Mouse (Mus musculus): Measurements from ENCODE around the gene Dynll2. TPM values are rescaled to one million over a fixed set of nuclear protein-coding genes. Genes with fewer than 3 reads are reported as not detected.

Dynll2 gene
- polyA plus RNA-seq, 1 experiment from 2014 or later: 20.4 TPM

GRCm38 (mm10) chr11:87965293-87965692 lies 22.0 kb downstream of the Dynll2 start:
- Histone ChIP-seq H3K4me1 (replicated peaks; ENCODE audit: control insufficient read depth, insufficient read depth, low read length) (no peaks in the 10 kb centered on the region), H3K4me3 (ENCODE audit: low read depth, low read length) (no peak overlapping the region), H3K4me2 (ENCODE audit: low read length) (no peak overlapping the region), H3K9me3 (ENCODE audit: control insufficient read depth, low read length) (no peaks in the 10 kb centered on the region), H3K27ac (ENCODE audit: low read depth) (no peak overlapping the region), H3K9ac (ENCODE audit: low read length) (no peak overlapping the region), H3K27me3 (replicated peaks; ENCODE audit: control insufficient read depth, insufficient read depth, low read length) (no peaks in the 10 kb centered on the region), H3K36me3 (ENCODE audit: control insufficient read depth, insufficient read depth, low read length) (no peaks in the 10 kb centered on the region)
- ATAC-seq (replicated peaks; ENCODE audit: low FRiP score, low TSS enrichment, low read depth) (no peak), DNase-seq (ENCODE audit: low spot score) (no peak)
- 56% methylated on average over 3 of the region's 3 CpGs for WGBS

- peak; percentile 76 for DNase-seq (ENCODE audit: low spot score)
- WGBS: 32% methylated on average over 7 of the region's 7 CpGs
These were observed 30.3 kb downstream of the Dynll2 start for GRCm38 (mm10) chr11:87957066-87957465.

GRCm38 (mm10) chr11:87955144-87955543 lies 32.2 kb downstream of the Dynll2 start:
- ATAC-seq (replicated peaks; ENCODE audit: low FRiP score, low TSS enrichment, low read depth) (no peak), DNase-seq (ENCODE audit: low spot score) (no peak)
- WGBS: 12% methylated on average over 1 of the region's 1 CpGs

More at GRCm38 (mm10) chr11:87957066-87957465, 30.3 kb downstream of the Dynll2 start:
- no peak overlapping the region for H3K4me3 ChIP-seq (ENCODE audit: low read depth, low read length)
- no peak overlapping the region for H3K4me2 ChIP-seq (ENCODE audit: low read length)
- H3K27me3 ChIP-seq (replicated peaks; ENCODE audit: control insufficient read depth, insufficient read depth, low read length): no peaks in the 10 kb centered on the region
- no peak for ATAC-seq (replicated peaks; ENCODE audit: low FRiP score, low TSS enrichment, low read depth)
- no peaks in the 10 kb centered on the region for H3K9me3 ChIP-seq (ENCODE audit: control insufficient read depth, low read length)
- no peaks in the 10 kb centered on the region for H3K36me3 ChIP-seq (ENCODE audit: control insufficient read depth, insufficient read depth, low read length)
- H3K4me1 ChIP-seq (replicated peaks; ENCODE audit: control insufficient read depth, insufficient read depth, low read length): no peaks in the 10 kb centered on the region
- H3K9ac ChIP-seq (ENCODE audit: low read length): no peak overlapping the region
- no peak overlapping the region for H3K27ac ChIP-seq (ENCODE audit: low read depth)

GRCm38 (mm10) chr11:87949990-87950389 lies 37.3 kb downstream of the Dynll2 start:
- Histone ChIP-seq H3K4me1 (replicated peaks; ENCODE audit: control insufficient read depth, insufficient read depth, low read length) (no peaks in the 10 kb centered on the region), H3K9ac (ENCODE audit: low read length) (no peak overlapping the region), H3K9me3 (ENCODE audit: control insufficient read depth, low read length) (no peaks in the 10 kb centered on the region), H3K4me2 (ENCODE audit: low read length) (no peak overlapping the region), H3K27ac (ENCODE audit: low read depth) (no peak overlapping the region), H3K36me3 (ENCODE audit: control insufficient read depth, insufficient read depth, low read length) (no peaks in the 10 kb centered on the region), H3K27me3 (replicated peaks; ENCODE audit: control insufficient read depth, insufficient read depth, low read length) (no peaks in the 10 kb centered on the region), H3K4me3 (ENCODE audit: low read depth, low read length) (no peak overlapping the region)
- DNase-seq (ENCODE audit: low spot score) (no peak), ATAC-seq (replicated peaks; ENCODE audit: low FRiP score, low TSS enrichment, low read depth) (no peak)
- WGBS: 0% methylated on average over 2 of the region's 2 CpGs

More at GRCm38 (mm10) chr11:87955144-87955543, 32.2 kb downstream of the Dynll2 start:
- Histone ChIP-seq H3K36me3 (ENCODE audit: control insufficient read depth, insufficient read depth, low read length) (no peaks in the 10 kb centered on the region), H3K27ac (ENCODE audit: low read depth) (no peak overlapping the region), H3K4me2 (ENCODE audit: low read length) (no peak overlapping the region), H3K4me3 (ENCODE audit: low read depth, low read length) (no peak overlapping the region), H3K9ac (ENCODE audit: low read length) (no peak overlapping the region), H3K9me3 (ENCODE audit: control insufficient read depth, low read length) (no peaks in the 10 kb centered on the region), H3K27me3 (replicated peaks; ENCODE audit: control insufficient read depth, insufficient read depth, low read length) (no peaks in the 10 kb centered on the region), H3K4me1 (replicated peaks; ENCODE audit: control insufficient read depth, insufficient read depth, low read length) (no peaks in the 10 kb centered on the region)

- Histone ChIP-seq H3K4me2 (ENCODE audit: low read length) (no peak overlapping the region), H3K9me3 (ENCODE audit: control insufficient read depth, low read length) (no peaks in the 10 kb centered on the region), H3K9ac (ENCODE audit: low read length) (no peak overlapping the region), H3K4me1 (replicated peaks; ENCODE audit: control insufficient read depth, insufficient read depth, low read length) (no peaks in the 10 kb centered on the region), H3K27ac (ENCODE audit: low read depth) (no peak overlapping the region), H3K36me3 (ENCODE audit: control insufficient read depth, insufficient read depth, low read length) (no peaks in the 10 kb centered on the region), H3K4me3 (ENCODE audit: low read depth, low read length) (no peak overlapping the region), H3K27me3 (replicated peaks; ENCODE audit: control insufficient read depth, insufficient read depth, low read length) (no peaks in the 10 kb centered on the region)
- ATAC-seq (replicated peaks; ENCODE audit: low FRiP score, low TSS enrichment, low read depth) (no peak), DNase-seq (ENCODE audit: low spot score) (no peak)
- 74% methylated on average over 3 of the region's 3 CpGs for WGBS
These were observed 51.9 kb downstream of the Dynll2 start for GRCm38 (mm10) chr11:87935467-87935866.

- H3K4me3 ChIP-seq (ENCODE audit: low read depth, low read length): no peak overlapping the region
- no peaks in the 10 kb centered on the region for H3K36me3 ChIP-seq (ENCODE audit: control insufficient read depth, insufficient read depth, low read length)
- no peak overlapping the region for H3K4me2 ChIP-seq (ENCODE audit: low read length)
- no peak overlapping the region for H3K9ac ChIP-seq (ENCODE audit: low read length)
- WGBS: 62% methylated on average over 2 of the region's 2 CpGs
- ATAC-seq (replicated peaks; ENCODE audit: low FRiP score, low TSS enrichment, low read depth) (no peak), DNase-seq (ENCODE audit: low spot score) (no peak)
- no peaks in the 10 kb centered on the region for H3K27me3 ChIP-seq (replicated peaks; ENCODE audit: control insufficient read depth, insufficient read depth, low read length)
- H3K27ac ChIP-seq (ENCODE audit: low read depth): no peak overlapping the region
- H3K4me1 ChIP-seq (replicated peaks; ENCODE audit: control insufficient read depth, insufficient read depth, low read length): no peaks in the 10 kb centered on the region
- H3K9me3 ChIP-seq (ENCODE audit: control insufficient read depth, low read length): no peaks in the 10 kb centered on the region
These were observed 53.6 kb downstream of the Dynll2 start for GRCm38 (mm10) chr11:87933731-87934130.

GRCm38 (mm10) chr11:87930348-87930747 lies 57.0 kb downstream of the Dynll2 start:
- ATAC-seq (replicated peaks; ENCODE audit: low FRiP score, low TSS enrichment, low read depth): no peak
- H3K27ac ChIP-seq (ENCODE audit: low read depth): no peak overlapping the region
- H3K36me3 ChIP-seq (ENCODE audit: control insufficient read depth, insufficient read depth, low read length): no peaks in the 10 kb centered on the region
- no peak overlapping the region for H3K4me3 ChIP-seq (ENCODE audit: low read depth, low read length)
- H3K9me3 ChIP-seq (ENCODE audit: control insufficient read depth, low read length): no peaks in the 10 kb centered on the region
- no peaks in the 10 kb centered on the region for H3K27me3 ChIP-seq (replicated peaks; ENCODE audit: control insufficient read depth, insufficient read depth, low read length)
- 71% methylated on average over 2 of the region's 2 CpGs for WGBS
- H3K9ac ChIP-seq (ENCODE audit: low read length): no peak overlapping the region
- no peaks in the 10 kb centered on the region for H3K4me1 ChIP-seq (replicated peaks; ENCODE audit: control insufficient read depth, insufficient read depth, low read length)
- DNase-seq (ENCODE audit: low spot score): no peak
- H3K4me2 ChIP-seq (ENCODE audit: low read length): no peak overlapping the region

Other genes starting within 250 kb of the Dynll2 start
- gene Supt4a, start 250.0 kb downstream of the Dynll2 start, polyA plus RNA-seq (2014; fragmentation: Nextera tagmentation; extraction: Ambion mirVana): 146 and 151 TPM in 2 replicates
- gene Tspoap1, start 227.0 kb downstream of the Dynll2 start, polyA plus RNA-seq (2014; fragmentation: Nextera tagmentation; extraction: Ambion mirVana): 2.5 and 3.7 TPM in 2 replicates
- gene Mpo, start 194.0 kb downstream of the Dynll2 start, polyA plus RNA-seq (2014; fragmentation: Nextera tagmentation; extraction: Ambion mirVana): 1.7 TPM in 2 replicates
- 0.08 TPM in 1 of 2 replicates, not detected in the other for gene Lpo, start 159.2 kb downstream of the Dynll2 start, polyA plus RNA-seq (2014; fragmentation: Nextera tagmentation; extraction: Ambion mirVana)
- 14.0 and 15.2 TPM in 2 replicates for gene Mks1, start 134.3 kb downstream of the Dynll2 start, polyA plus RNA-seq (2014; fragmentation: Nextera tagmentation; extraction: Ambion mirVana)
- 0.17 and 0.46 TPM in 2 replicates for gene Epx, start 112.0 kb downstream of the Dynll2 start, polyA plus RNA-seq (2014; fragmentation: Nextera tagmentation; extraction: Ambion mirVana)
- not detected in 2 replicates for gene Olfr462, start 95.3 kb downstream of the Dynll2 start, polyA plus RNA-seq (2014; fragmentation: Nextera tagmentation; extraction: Ambion mirVana)
- 0.13 TPM in 1 of 2 replicates, not detected in the other for gene Olfr463, start 90.1 kb downstream of the Dynll2 start, polyA plus RNA-seq (2014; fragmentation: Nextera tagmentation; extraction: Ambion mirVana)
- gene Olfr464, start 66.6 kb downstream of the Dynll2 start, polyA plus RNA-seq (2014; fragmentation: Nextera tagmentation; extraction: Ambion mirVana): not detected in 2 replicates
- gene Srsf1, start 59.8 kb upstream of the Dynll2 start, polyA plus RNA-seq (2014; fragmentation: Nextera tagmentation; extraction: Ambion mirVana): 334 and 353 TPM in 2 replicates
- 40.0 and 43.0 TPM in 2 replicates for gene Vezf1, start 80.7 kb upstream of the Dynll2 start, polyA plus RNA-seq (2014; fragmentation: Nextera tagmentation; extraction: Ambion mirVana)
- gene Cuedc1, start 110.5 kb upstream of the Dynll2 start, polyA plus RNA-seq (2014; fragmentation: Nextera tagmentation; extraction: Ambion mirVana): 16.7 and 16.9 TPM in 2 replicates
- gene Mrps23, start 216.9 kb upstream of the Dynll2 start, polyA plus RNA-seq (2014; fragmentation: Nextera tagmentation; extraction: Ambion mirVana): 60.8 and 65.2 TPM in 2 replicates